Mouse (Mus musculus) hindbrain, embryonic 15.5 days (tissue): ENCODE measurements around the gene Gm6793. TPM values are rescaled to one million over a fixed set of nuclear protein-coding genes. Genes with fewer than 3 reads are reported as not detected.

ENCODE experiments used
- ATAC-seq: fragments of 200-750 bp; cut with Nextera tagmentation; 2 replicates; pipeline ENCODE4 v1.8.0; 2017; ENCODE audit warnings: low read depth, moderate number of reproducible peaks, moderate TSS enrichment; ENCODE audit not compliant: low FRiP score
- H3K27ac ChIP-seq: fragments of 300-500 bp; sonication (generic); replicated peaks from 2 replicates; pipeline ENCODE4 v1.5.1; 2015; ENCODE audit warnings: mild to moderate bottlenecking, inconsistent platforms
- H3K27me3 ChIP-seq: fragments of 300-500 bp; sonication (generic); 2 replicates; pipeline ENCODE4 v1.6.1; 2015; ENCODE audit warnings: control low read depth, inconsistent platforms
- H3K36me3 ChIP-seq: fragments of 300-500 bp; sonication (generic); 2 replicates; pipeline ENCODE4 v1.6.1; 2015; ENCODE audit warnings: control low read depth, inconsistent platforms
- H3K4me1 ChIP-seq: fragments of 300-500 bp; sonication (generic); replicated peaks from 2 replicates; pipeline ENCODE4 v1.6.1; 2015; ENCODE audit warnings: control low read depth, inconsistent platforms
- H3K4me2 ChIP-seq: fragments of 300-500 bp; sonication (generic); 2 replicates; pipeline ENCODE4 v1.6.1; 2015; ENCODE audit warnings: moderate library complexity, mild to moderate bottlenecking, inconsistent platforms
- H3K4me3 ChIP-seq: fragments of 300-500 bp; sonication (generic); 2 replicates; pipeline ENCODE4 v1.5.1; 2015; ENCODE audit warnings: mild to moderate bottlenecking, inconsistent platforms
- H3K9ac ChIP-seq: fragments of 300-500 bp; sonication (generic); 2 replicates; pipeline ENCODE4 v1.6.1; 2015; ENCODE audit warnings: inconsistent platforms
- H3K9me3 ChIP-seq: fragments of 300-500 bp; sonication (generic); 2 replicates; pipeline ENCODE4 v1.6.1; 2016; ENCODE audit warnings: control low read depth, inconsistent platforms
- WGBS: fragments of 180-500 bp; shearing (Covaris S2); methylation state at CpG from one replicate; pipeline ENCODE4 v1.1.7; 2015; 5-methylcytosine and 5-hydroxymethylcytosine counted together
- polyA plus RNA-seq: library from polyadenylated mRNA; unstranded; fragments of >200 nt; fragmentation: Nextera tagmentation; extraction: Ambion mirVana; gene quantifications from 2 replicates; pipeline ENCODE4 v1.2.1, GENCODE M21; 2015

The Gm6793 gene
- polyA plus RNA-seq, result 0.69 and 0.79 TPM in 2 replicates

DNA sequence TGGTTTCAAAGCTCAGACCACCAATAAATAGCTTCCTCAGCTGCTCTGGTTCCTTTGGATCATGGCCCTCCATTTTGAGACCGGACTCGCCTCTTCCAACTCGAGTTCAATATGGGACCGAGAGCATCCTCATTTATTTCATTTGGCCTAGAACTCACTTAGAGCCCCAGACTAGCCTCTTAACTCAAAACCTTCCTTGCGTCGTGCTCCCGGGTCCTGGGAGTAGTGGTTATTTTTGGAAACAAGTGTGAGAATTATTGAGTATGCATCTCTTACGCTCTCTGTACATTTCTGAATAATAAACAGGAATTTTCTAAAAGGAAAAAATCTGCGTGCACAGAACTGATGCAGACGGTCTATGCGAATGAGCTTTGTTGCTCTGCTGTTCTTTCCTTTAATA lies at the start of gene Gm6793:
Gm6793 (minus strand) TSS at position 101 of the 400 bp plus-strand sequence.
- H3K4me1 ChIP-seq, result peaks cover 19% of the 10 kb centered on the region
- no peak within 1 kb of the TSS for H3K4me3 ChIP-seq
- H3K27ac ChIP-seq, result no peak within 1 kb of the TSS
- no peaks in the 10 kb centered on the region for H3K9me3 ChIP-seq
- no peak for ATAC-seq
- H3K27me3 ChIP-seq, result no peaks in the 10 kb centered on the region
- no peak within 1 kb of the TSS for H3K4me2 ChIP-seq
- no peak within 1 kb of the TSS for H3K9ac ChIP-seq
- WGBS, result 95% methylated on average over 11 of the region's 11 CpGs
- H3K36me3 ChIP-seq, result peaks cover 37% of the 10 kb centered on the region

DNA sequence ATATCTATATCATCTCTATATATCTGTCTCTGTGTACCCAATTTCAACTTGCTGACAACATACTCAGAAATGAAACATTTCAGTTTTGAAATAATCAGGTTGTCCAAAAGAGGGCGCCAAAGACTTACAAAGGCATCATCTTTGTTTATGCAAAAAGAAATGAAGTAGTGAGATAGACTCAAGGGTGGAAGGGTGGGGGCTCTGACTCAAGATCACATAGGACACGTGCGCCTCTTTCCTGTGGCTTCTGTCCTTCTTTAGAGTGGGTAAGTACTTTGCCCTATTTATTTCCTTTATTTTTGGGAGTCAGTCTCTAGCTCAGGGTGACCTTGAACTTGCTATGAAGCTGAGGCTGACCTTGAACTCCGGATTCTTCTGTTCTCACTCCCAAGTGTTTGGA lies 46.5 kb upstream of the Gm6793 start:
- WGBS, result 30% methylated on average over 4 of the region's 4 CpGs
- no peak overlapping the region for H3K4me3 ChIP-seq
- no peaks in the 10 kb centered on the region for H3K4me1 ChIP-seq
- ATAC-seq, result no peak; the same call in 1 of the 2 replicates
- H3K36me3 ChIP-seq, result no peaks in the 10 kb centered on the region
- no peaks in the 10 kb centered on the region for H3K27me3 ChIP-seq
- H3K9me3 ChIP-seq, result no peaks in the 10 kb centered on the region
- no peak overlapping the region for H3K9ac ChIP-seq
- H3K4me2 ChIP-seq, result no peak overlapping the region
- no peak overlapping the region for H3K27ac ChIP-seq

DNA sequence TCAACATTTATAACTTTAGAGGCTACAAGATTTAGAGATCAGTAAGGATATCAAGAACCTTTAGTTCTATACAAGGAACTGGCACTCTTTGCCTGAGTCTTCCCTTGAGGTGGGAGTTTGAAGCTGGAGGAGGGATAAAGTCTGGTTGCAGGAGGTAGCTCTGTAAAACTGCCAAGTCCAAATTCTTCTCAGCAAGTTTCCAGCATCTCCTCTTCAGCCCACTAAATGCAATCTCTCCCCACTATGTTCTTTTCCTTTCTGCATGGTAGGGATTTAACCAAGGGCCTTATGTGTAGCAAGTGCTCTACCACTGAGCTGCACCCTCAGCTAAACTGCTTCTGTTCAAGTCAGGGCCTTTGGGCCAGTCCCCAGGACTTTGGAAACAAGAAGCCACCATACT lies 39.6 kb upstream of the Gm6793 start:
- H3K27me3 ChIP-seq, result no peaks in the 10 kb centered on the region
- H3K4me3 ChIP-seq, result no peak overlapping the region
- no peaks in the 10 kb centered on the region for H3K9me3 ChIP-seq
- no peak overlapping the region for H3K9ac ChIP-seq
- no peak overlapping the region for H3K27ac ChIP-seq
- no peak overlapping the region for H3K4me2 ChIP-seq
- ATAC-seq, result no peak
- no peaks in the 10 kb centered on the region for H3K4me1 ChIP-seq
- no peaks in the 10 kb centered on the region for H3K36me3 ChIP-seq

DNA sequence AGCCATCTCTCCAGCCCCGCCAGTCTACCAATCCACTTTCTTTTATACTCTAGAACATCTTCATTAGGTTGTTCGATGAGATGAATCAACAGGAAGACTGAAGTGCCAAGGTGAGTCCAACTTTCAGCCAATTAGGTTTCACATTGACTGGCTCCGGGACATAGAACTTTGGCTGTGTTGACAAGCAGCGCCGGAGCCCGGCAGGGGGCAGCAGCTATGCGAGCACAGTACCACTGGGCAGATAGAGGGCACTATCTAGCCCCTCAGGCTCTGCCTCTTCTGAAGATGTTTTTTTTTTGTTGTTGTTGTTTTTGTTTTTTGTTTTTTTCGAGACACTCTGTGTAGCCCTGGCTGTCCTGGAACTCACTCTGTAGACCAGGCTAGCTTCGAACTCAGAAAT lies 36.7 kb upstream of the Gm6793 start:
- 85% methylated on average over 9 of the region's 9 CpGs for WGBS
- H3K4me3 ChIP-seq, result no peak overlapping the region
- no peaks in the 10 kb centered on the region for H3K36me3 ChIP-seq

DNA sequence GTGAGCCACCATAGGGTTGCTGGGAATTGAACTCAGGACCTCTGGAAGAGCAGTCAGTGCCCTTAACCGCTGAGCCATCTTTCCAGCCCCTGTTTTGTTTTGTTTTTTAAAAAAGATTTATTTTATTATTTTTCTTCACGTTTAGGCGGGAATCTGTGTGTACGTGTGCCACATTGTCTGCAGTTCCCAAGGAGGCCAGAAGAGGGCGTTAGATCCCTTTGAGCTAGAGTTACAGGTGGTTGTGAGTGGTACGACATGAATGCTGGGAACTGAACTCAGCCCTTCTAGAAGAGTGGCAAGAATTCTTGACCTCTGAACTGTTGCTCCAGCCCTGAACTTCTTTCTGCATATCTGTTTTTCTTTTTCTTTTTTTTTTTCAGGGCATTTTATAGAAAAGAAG lies 35.1 kb upstream of the Gm6793 start:
- H3K9me3 ChIP-seq, result no peaks in the 10 kb centered on the region
- 83% methylated on average over 6 of the region's 6 CpGs for WGBS
- no peak overlapping the region for H3K27ac ChIP-seq
- no peak for ATAC-seq
- H3K4me1 ChIP-seq, result no peaks in the 10 kb centered on the region
- no peaks in the 10 kb centered on the region for H3K27me3 ChIP-seq
- no peaks in the 10 kb centered on the region for H3K36me3 ChIP-seq
- no peak overlapping the region for H3K9ac ChIP-seq
- no peak overlapping the region for H3K4me2 ChIP-seq
- H3K4me3 ChIP-seq, result no peak overlapping the region

More for the DNA sequence above, 36.7 kb upstream of the Gm6793 start:
- Histone ChIP-seq H3K27me3 (no peaks in the 10 kb centered on the region), H3K9me3 (no peaks in the 10 kb centered on the region), H3K9ac (no peak overlapping the region), H3K4me1 (no peaks in the 10 kb centered on the region), H3K27ac (no peak overlapping the region), H3K4me2 (no peak overlapping the region)
- ATAC-seq, result no peak

DNA sequence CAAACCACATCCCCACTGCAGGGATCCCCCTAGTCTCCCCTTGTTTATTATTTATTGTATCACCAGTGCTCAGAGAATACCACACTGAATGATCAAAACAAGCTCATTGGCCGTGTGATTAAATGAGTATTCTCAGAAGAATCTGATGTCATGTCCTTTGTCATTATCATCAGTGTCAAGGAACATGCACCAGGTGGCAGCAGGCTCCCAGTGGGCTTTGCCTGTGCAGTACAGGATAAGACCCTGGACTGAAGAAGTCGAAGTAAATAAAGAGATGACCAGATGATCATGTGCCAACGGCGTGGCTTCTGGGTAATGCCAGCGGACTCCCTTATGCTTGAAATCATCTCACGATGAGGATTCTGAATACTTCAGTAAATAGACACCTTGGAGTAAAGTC lies 33.5 kb upstream of the Gm6793 start:
- WGBS, result 69% methylated on average over 6 of the region's 6 CpGs
- Histone ChIP-seq H3K4me1 (no peaks in the 10 kb centered on the region), H3K36me3 (no peaks in the 10 kb centered on the region), H3K9ac (no peak overlapping the region), H3K4me3 (no peak overlapping the region), H3K27me3 (no peaks in the 10 kb centered on the region), H3K9me3 (no peaks in the 10 kb centered on the region), H3K4me2 (no peak overlapping the region), H3K27ac (no peak overlapping the region)
- ATAC-seq, result no peak

DNA sequence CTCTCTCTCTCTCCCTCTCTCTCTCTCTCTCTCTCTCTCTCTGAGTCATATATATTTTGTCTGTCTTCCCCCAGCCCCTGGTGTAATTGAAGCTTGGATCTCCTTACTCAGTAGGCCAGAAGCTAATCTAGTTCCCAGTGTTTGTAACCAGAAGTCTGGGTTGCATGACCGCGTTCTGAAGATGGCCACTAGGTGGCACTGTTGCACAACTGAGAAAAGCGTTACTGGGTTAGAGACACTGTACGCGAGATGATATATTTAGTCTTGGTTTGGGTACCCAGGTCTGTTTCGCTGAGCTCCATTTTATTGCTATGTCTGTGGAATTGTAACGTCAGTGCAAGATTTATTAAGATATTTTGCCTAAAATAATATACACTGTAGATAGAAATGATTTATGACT lies 31.1 kb upstream of the Gm6793 start:
- Histone ChIP-seq H3K4me2 (no peak overlapping the region), H3K9ac (no peak overlapping the region), H3K27me3 (no peaks in the 10 kb centered on the region), H3K36me3 (no peaks in the 10 kb centered on the region), H3K4me1 (no peaks in the 10 kb centered on the region), H3K4me3 (no peak overlapping the region), H3K27ac (no peak overlapping the region), H3K9me3 (no peaks in the 10 kb centered on the region)
- peak; percentile 77; the same call in 1 of the 2 replicates for ATAC-seq
- 3% methylated on average over 7 of the region's 7 CpGs for WGBS

DNA sequence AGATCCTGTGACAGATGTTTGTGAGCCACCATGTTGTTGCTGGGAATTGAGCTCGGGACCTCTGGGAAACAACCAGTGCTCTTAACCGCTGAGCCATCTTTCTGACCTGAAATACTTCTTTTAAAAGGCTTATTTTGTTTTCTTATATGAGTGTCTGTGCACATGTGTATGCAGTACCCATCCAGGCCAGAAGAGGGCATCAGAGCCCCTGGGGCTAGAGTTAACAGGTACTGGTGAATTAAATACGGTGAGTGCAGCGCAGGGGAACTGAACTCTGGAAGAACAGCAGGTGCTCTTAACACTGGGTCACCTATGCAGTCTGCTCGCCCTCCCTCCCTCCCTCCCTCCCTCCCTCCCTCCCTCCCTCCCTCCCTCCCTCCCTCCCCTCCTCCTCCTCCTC lies 30.3 kb upstream of the Gm6793 start:
- no peak overlapping the region for H3K9ac ChIP-seq
- no peak for ATAC-seq
- H3K4me2 ChIP-seq, result no peak overlapping the region
- H3K4me3 ChIP-seq, result no peak overlapping the region
- no peak overlapping the region for H3K27ac ChIP-seq
- WGBS, result 89% methylated on average over 5 of the region's 5 CpGs
- H3K36me3 ChIP-seq, result no peaks in the 10 kb centered on the region
- H3K27me3 ChIP-seq, result no peaks in the 10 kb centered on the region
- no peaks in the 10 kb centered on the region for H3K4me1 ChIP-seq
- H3K9me3 ChIP-seq, result no peaks in the 10 kb centered on the region

DNA sequence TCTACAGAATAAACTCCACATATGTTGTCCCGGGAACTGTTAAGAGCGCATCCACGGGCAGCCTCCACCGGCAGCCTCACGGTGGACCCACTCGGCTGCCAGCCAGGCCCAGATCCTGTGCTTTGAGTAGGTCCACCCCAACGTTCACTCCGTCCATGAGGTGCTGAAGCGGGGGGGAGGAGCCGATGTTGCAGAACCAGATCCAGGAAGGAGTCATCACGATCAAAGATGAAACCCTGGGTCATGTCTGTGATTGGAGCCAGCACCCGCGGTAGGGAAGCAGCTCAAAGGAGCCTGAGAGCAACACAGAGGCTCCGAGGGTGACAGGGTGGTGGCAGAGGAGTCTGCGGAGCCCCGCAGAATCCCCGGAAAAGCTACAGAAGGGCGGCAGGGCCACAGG lies 22.7 kb upstream of the Gm6793 start:
- Histone ChIP-seq H3K4me3 (no peak overlapping the region), H3K4me1 (no peaks in the 10 kb centered on the region), H3K4me2 (no peak overlapping the region), H3K9me3 (no peaks in the 10 kb centered on the region), H3K27me3 (no peaks in the 10 kb centered on the region), H3K9ac (no peak overlapping the region), H3K27ac (no peak overlapping the region), H3K36me3 (no peaks in the 10 kb centered on the region)
- no peak for ATAC-seq
- WGBS, result 86% methylated on average over 18 of the region's 18 CpGs

DNA sequence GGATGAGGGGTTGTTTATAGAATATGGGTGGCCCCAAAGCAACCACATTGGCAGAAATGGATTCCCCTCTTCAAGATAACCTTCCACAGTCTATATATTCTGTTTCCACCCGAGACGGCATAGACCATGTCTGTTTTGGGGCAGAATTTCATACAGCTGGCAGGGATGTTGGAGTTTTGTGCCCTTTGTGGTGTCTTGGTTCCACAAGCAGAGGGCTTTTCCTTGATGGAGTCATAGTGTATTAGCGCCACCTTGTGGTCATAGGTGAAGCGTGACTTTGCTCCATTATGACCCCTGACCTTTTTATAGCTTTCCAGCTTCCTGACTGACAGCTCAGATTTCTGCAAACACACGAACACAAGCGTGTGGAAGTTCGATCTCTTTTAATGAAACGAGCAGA lies 19.8 kb upstream of the Gm6793 start:
- H3K9me3 ChIP-seq, result no peaks in the 10 kb centered on the region
- no peaks in the 10 kb centered on the region for H3K36me3 ChIP-seq
- no peaks in the 10 kb centered on the region for H3K27me3 ChIP-seq
- H3K27ac ChIP-seq, result no peak overlapping the region
- no peak overlapping the region for H3K4me2 ChIP-seq
- H3K4me1 ChIP-seq, result no peaks in the 10 kb centered on the region
- no peak for ATAC-seq
- H3K9ac ChIP-seq, result no peak overlapping the region
- 21% methylated on average over 8 of the region's 8 CpGs for WGBS
- no peak overlapping the region for H3K4me3 ChIP-seq

DNA sequence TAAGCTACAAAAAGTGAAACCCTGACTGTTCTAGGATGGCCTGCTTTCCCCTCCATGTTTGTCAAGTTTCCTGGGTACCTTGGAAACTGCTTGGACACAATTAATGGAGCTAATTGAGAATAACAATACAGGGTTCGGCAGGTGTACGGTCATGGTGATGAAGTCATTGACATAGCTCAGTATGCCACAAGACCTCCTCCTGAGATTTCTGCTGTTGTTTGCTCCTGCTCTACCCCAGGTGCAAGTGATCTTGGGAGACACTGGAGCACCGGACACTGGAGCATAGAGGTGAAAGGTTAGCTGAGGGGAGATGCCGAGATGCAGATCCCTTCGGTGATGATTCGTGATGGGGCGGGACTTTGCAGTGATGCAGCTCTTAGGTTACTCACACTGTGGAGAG lies 18.2 kb upstream of the Gm6793 start:
- Histone ChIP-seq H3K27ac (no peak overlapping the region), H3K9me3 (no peaks in the 10 kb centered on the region), H3K9ac (no peak overlapping the region), H3K27me3 (no peaks in the 10 kb centered on the region), H3K4me2 (no peak overlapping the region), H3K36me3 (no peaks in the 10 kb centered on the region), H3K4me3 (no peak overlapping the region), H3K4me1 (no peaks in the 10 kb centered on the region)
- 46% methylated on average over 7 of the region's 7 CpGs for WGBS
- no peak for ATAC-seq

DNA sequence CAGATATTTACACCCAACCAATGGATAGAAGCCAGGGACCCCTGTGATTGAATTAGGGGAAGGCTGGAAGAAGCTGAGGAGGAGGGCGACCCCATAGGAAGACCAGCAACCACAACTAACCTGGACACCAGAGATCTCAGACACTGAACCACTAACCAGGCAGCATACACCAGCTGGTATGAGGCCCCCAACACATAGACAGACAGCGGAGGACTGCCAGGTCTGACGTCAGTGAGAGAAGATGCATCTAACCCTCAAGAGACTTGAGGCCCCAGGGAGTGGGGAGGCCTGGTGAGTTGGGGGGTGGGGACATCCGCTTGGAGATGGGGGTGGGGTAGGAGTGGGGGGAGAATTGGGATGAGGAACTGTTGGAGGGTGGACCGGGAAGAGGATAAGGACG lies 15.8 kb upstream of the Gm6793 start:
- WGBS, result 66% methylated on average over 6 of the region's 6 CpGs

DNA sequence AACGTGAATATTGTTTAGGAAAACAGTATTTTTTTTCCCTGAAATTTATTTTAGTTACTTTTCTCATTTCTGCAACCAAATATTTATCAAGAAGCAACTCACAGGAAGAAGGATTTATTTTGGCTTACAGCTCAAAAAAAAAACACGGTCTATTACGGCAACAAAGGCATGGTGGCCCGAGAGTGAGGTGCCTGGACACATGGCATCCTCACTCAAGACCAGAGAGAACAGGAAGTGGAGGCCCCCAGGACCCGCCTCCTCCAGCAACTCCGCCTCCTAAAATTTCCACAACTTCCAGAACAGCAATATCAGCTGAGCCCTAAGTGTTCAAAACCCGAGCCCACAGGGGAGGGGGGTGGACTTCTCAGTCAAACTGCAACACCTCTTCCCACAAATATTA lies 14.6 kb upstream of the Gm6793 start:
- no peak overlapping the region for H3K4me3 ChIP-seq
- H3K4me1 ChIP-seq, result no peaks in the 10 kb centered on the region
- H3K9ac ChIP-seq, result no peak overlapping the region
- no peaks in the 10 kb centered on the region for H3K9me3 ChIP-seq
- WGBS, result 86% methylated on average over 7 of the region's 7 CpGs
- no peak overlapping the region for H3K4me2 ChIP-seq
- H3K27me3 ChIP-seq, result no peaks in the 10 kb centered on the region
- no peak for ATAC-seq
- H3K36me3 ChIP-seq, result no peaks in the 10 kb centered on the region
- H3K27ac ChIP-seq, result no peak overlapping the region

More for the DNA sequence above, 15.8 kb upstream of the Gm6793 start:
- Histone ChIP-seq H3K27me3 (no peaks in the 10 kb centered on the region), H3K9me3 (no peaks in the 10 kb centered on the region), H3K4me3 (no peak overlapping the region), H3K27ac (no peak overlapping the region), H3K4me2 (no peak overlapping the region), H3K9ac (no peak overlapping the region), H3K36me3 (no peaks in the 10 kb centered on the region), H3K4me1 (no peaks in the 10 kb centered on the region)
- ATAC-seq, result no peak
